Mouse (Mus musculus) adrenal gland, adult 2 months (tissue): Measurements from ENCODE around the gene 4930519P11Rik. TPM values are rescaled to one million over a fixed set of nuclear protein-coding genes. Genes with fewer than 3 reads are reported as not detected.

Experiments used
- DNase-seq: peaks from one replicate; pipeline ENCODE4 v3.0.0; 2021
- polyA plus RNA-seq: library from polyadenylated mRNA; depleted of rRNA; stranded (reverse); fragments of >200 nt; gene quantifications from 2 replicates; pipeline ENCODE4 v1.2.3, GENCODE M21; 2012
- total RNA-seq, 2 experiments: library from RNA; stranded (reverse); gene quantifications; 2 replicates each; pipeline ENCODE4 v1.2.3; 2021

The 4930519P11Rik gene
- total and polyA plus RNA-seq, 3 experiments = 0.66 to 2.5 TPM; not detected in 1

DNA sequence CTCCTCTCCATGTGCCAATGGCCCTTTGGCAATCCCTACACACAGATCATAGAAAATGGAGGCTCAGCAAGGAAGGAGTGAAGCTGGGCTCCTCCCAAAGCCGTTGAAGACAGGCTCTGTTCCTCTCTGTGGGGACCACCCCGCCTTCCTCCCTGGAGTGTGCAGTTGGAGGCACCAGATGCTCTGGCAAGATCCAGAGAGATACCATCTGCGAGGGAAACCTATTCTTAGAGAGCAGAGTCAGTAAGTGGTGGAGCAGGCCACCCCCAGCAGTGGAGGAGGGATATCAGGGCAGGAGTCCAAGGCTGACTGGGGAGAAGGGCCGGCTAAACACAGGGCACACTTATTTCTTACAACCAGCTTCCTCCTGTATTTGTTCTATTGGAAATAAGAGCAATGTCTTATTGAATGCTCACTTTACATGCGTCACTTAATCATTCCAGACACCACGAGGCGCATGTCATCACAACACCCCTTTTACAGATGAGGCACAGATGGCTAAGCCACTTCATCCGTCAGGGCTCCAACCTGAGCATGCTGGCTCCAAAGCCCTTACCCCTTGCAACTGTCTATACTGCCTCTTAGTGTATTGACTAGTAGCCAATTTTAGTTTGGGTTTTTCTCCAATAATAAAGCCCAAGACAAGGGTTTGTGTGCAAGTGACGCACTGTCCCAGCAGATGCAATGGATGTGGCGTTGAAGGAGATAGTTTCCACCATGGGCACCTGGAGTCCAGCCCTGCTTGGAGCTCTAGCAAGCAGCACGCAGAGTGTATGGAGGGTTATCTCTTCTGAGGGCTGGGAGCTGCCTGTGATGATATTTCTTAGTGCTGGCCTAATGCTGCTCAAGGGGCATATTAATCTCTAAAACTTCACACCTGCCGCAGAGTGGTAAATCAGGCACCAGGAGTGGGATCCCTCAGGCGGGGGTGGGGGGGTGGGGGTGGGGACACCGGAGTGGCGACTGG lies 29.0 kb downstream of the 4930519P11Rik start:
- DNase-seq = no peak

GRCm38 (mm10) chr2:154581421-154581820 lies 31.8 kb downstream of the 4930519P11Rik start:
- no peak for DNase-seq

GRCm38 (mm10) chr2:154580586-154580985 lies 32.7 kb downstream of the 4930519P11Rik start:
- DNase-seq = no peak

DNA sequence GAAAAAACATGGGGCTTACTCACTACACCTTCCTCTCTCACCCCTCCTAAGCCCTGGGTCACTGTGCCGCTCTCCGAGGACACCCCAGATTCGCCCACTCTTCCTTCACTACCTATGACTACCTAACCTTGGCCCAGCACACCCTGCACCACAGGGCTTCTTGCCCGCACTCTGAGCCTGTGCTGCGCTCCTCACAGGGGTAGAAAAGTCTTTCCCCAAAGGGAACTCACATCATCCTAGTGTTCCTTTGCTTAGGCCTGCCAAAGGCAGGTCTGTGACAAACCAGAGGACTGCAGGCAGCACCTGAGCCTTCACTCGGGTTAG lies 35.5 kb downstream of the 4930519P11Rik start:
- DNase-seq = no peak

DNA sequence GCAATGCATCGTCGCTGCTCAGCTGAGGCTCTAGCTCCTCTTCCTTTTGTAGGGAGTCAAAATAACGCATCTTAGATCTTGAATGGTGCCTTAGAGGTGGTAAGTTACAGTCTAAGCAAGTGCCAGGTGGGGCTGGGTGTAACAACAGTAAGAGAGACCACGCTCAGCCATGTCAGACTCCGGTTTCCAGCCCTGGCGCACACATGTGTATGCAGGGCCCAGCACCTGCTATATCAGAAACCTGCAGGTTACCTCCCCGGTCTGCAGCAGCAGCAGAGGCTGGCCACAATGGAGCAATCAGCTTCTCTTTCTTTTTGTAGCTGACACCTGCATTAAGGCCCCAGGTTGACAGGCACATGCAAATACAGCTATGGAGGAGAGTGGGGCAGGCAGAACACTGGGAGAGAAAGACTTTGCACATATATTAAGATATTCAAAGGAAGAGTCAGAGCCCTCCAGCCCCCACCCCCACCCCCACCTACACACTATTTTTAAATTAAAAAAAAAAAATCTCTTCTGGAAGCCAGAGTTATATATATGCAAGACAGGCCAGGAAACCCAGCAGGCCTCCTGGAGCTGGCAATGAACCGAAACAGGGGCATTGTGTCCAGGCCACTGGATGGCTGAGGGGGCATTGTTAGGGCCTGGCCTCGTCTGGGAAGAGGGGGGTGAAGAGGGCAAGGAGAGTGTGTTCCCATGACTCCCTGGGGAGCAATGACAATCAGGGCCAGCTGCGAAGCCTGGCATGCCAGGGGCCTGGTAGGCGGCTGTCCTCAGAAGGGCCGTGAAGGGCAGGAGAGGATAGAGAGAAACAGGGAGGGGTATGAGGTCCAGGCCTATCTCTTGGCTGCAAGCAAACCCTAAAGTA lies 36.1 kb downstream of the 4930519P11Rik start:
- DNase-seq = no peak

GRCm38 (mm10) chr2:154574271-154574670 lies 39.0 kb downstream of the 4930519P11Rik start:
- DNase-seq = no peak

DNA sequence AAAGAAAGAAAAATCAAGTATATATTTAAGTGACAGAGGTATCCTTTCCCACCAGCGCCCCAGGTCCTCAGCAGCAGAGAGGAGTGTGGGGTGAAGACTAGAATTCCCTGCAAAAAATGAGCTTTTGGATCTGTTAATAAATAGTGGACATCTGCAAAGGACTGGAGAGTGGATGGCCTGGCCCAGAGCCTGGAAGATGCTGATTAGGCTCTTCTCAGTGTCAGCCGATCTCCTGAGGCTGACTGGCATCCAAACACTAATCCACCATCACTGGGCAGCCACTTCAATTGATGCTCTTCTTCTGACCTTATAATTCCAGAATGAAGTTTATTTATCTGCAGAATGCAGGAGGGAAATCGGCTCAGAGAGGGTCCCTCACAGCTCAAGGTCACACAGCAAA lies 40.2 kb downstream of the 4930519P11Rik start:
- DNase-seq = no peak

- DNase-seq = no peak
Observed at GRCm38 (mm10) chr2:154571976-154572375, 41.3 kb downstream of the 4930519P11Rik start.

- DNase-seq = no peak
Observed at GRCm38 (mm10) chr2:154571266-154571665, 42.0 kb downstream of the 4930519P11Rik start.

DNA sequence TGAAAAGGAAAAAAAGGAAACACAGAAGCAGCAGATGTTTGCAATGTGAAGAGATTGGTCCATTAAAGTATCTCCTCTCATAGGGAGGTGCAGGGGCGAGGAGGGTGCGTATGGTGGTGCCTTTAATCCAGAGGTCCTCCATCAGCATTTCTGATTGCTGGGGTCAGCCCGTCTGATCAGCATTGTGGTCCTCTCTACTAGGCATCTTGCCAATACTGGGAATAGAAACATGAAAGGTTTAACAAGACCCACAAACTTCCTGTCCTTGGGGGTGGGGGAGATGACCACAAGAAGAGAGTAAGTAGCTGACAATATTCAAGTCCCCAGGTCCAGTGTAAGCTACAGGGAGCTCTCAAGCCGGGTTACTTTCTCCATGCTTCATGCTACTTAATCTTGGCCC lies 42.6 kb downstream of the 4930519P11Rik start:
- no peak for DNase-seq

GRCm38 (mm10) chr2:154569836-154570286 lies 43.4 kb downstream of the 4930519P11Rik start, which contains the start of gene E2f1:
TSS of gene E2f1 (minus strand) at chr2:154569892.
- peak; percentile 98 for DNase-seq

GRCm38 (mm10) chr2:154569071-154569748 lies 44.0 kb downstream of the 4930519P11Rik start:
- DNase-seq = peak; percentile 86

- DNase-seq = peak; percentile 26
Observed at GRCm38 (mm10) chr2:154568329-154569070, 44.7 kb downstream of the 4930519P11Rik start.

DNA sequence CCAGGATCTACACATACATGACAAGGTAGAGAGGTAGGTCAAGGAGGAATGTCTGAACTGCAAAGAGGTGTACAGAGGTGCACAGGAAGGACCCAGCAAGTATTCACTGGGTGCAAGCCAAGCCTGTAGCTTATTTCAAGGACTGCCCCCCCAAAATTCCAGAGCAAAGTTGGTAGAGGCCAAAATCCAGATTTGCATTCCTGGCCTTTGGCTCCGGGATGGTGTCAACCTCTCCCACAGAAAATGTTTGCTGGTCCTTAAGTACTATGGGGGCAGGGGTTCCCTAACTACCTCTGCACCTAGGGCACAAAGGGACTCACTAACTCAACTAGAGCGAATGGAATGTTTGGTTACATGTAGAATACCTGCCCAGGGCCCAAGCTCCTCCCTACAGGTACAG lies 45.5 kb downstream of the 4930519P11Rik start:
- DNase-seq = no peak

GRCm38 (mm10) chr2:154566641-154567040 lies 46.6 kb downstream of the 4930519P11Rik start:
- no peak for DNase-seq

GRCm38 (mm10) chr2:154565562-154565961 lies 47.7 kb downstream of the 4930519P11Rik start:
- no peak for DNase-seq

GRCm38 (mm10) chr2:154563612-154564170 lies 49.5 kb downstream of the 4930519P11Rik start:
- no peak for DNase-seq
